Mouse (Mus musculus): Measurements from ENCODE around the gene Casp14.
"Not testable (repeated sequence)": the region's sequence is repeated elsewhere in the genome, so short reads cannot be mapped to it uniquely, and the experiment has no call there.

Gene Casp14

GRCm38 (mm10) chr10:78718056-78718455 lies at the start of gene Casp14:
Gene Casp14, minus strand, starts transcription at chr10:78718294.
- no peak for DNase-seq

- no peak for DNase-seq
Measured at GRCm38 (mm10) chr10:78765570-78765969, 47.5 kb upstream of the Casp14 start.

- DNase-seq = peak; percentile 84
Measured at GRCm38 (mm10) chr10:78756021-78756420, 37.9 kb upstream of the Casp14 start.

GRCm38 (mm10) chr10:78752452-78753191 lies 34.5 kb upstream of the Casp14 start, which contains the start of gene Ccdc105:
Gene Ccdc105, minus strand, starts transcription at chr10:78753065.
- peak; percentile 83 for DNase-seq

- DNase-seq = no peak
Measured at GRCm38 (mm10) chr10:78748946-78749345, 30.9 kb upstream of the Casp14 start.

- no peak for DNase-seq
Measured at GRCm38 (mm10) chr10:78748161-78748560, 30.1 kb upstream of the Casp14 start.

GRCm38 (mm10) chr10:78747035-78747721 lies 29.1 kb upstream of the Casp14 start:
- peak; percentile 38 for DNase-seq

- no peak for DNase-seq
Measured at GRCm38 (mm10) chr10:78745453-78746232, 27.5 kb upstream of the Casp14 start.

- DNase-seq = no peak
Measured at GRCm38 (mm10) chr10:78743721-78744120, 25.6 kb upstream of the Casp14 start.

- DNase-seq = no peak
Measured at GRCm38 (mm10) chr10:78739821-78740220, 21.7 kb upstream of the Casp14 start.

- DNase-seq = no peak
Measured at GRCm38 (mm10) chr10:78727876-78728275, 9.8 kb upstream of the Casp14 start.

GRCm38 (mm10) chr10:78727035-78727434 lies 8.9 kb upstream of the Casp14 start:
- DNase-seq = no peak

- no peak for DNase-seq
Measured at GRCm38 (mm10) chr10:78723416-78723815, 5.3 kb upstream of the Casp14 start.

GRCm38 (mm10) chr10:78722654-78723053 lies 4.6 kb upstream of the Casp14 start:
- DNase-seq = peak; percentile 37

- no peak for DNase-seq
Measured at GRCm38 (mm10) chr10:78722036-78722435, 3.9 kb upstream of the Casp14 start.

GRCm38 (mm10) chr10:78716231-78716630 lies 1.9 kb downstream of the Casp14 start:
- DNase-seq = no peak

GRCm38 (mm10) chr10:78715156-78715555 lies 2.9 kb downstream of the Casp14 start:
- no peak for DNase-seq

- no peak for DNase-seq
Measured at GRCm38 (mm10) chr10:78714129-78714528, 4.0 kb downstream of the Casp14 start.

- no peak for DNase-seq
Measured at GRCm38 (mm10) chr10:78710706-78711105, 7.4 kb downstream of the Casp14 start.

GRCm38 (mm10) chr10:78700881-78701280 lies 17.2 kb downstream of the Casp14 start:
- no peak for DNase-seq

GRCm38 (mm10) chr10:78689973-78690372 lies 28.1 kb downstream of the Casp14 start:
- no peak for DNase-seq

GRCm38 (mm10) chr10:78686995-78687577 lies 31.0 kb downstream of the Casp14 start:
- DNase-seq = no peak

GRCm38 (mm10) chr10:78670121-78670520 lies 48.0 kb downstream of the Casp14 start:
- DNase-seq = not testable (repeated sequence)

Measured in right cerebral cortex, postnatal 14 days (tissue).